Comparison of ENCODE assay signal across 8 mouse cellular contexts in the genomic region with DNA sequence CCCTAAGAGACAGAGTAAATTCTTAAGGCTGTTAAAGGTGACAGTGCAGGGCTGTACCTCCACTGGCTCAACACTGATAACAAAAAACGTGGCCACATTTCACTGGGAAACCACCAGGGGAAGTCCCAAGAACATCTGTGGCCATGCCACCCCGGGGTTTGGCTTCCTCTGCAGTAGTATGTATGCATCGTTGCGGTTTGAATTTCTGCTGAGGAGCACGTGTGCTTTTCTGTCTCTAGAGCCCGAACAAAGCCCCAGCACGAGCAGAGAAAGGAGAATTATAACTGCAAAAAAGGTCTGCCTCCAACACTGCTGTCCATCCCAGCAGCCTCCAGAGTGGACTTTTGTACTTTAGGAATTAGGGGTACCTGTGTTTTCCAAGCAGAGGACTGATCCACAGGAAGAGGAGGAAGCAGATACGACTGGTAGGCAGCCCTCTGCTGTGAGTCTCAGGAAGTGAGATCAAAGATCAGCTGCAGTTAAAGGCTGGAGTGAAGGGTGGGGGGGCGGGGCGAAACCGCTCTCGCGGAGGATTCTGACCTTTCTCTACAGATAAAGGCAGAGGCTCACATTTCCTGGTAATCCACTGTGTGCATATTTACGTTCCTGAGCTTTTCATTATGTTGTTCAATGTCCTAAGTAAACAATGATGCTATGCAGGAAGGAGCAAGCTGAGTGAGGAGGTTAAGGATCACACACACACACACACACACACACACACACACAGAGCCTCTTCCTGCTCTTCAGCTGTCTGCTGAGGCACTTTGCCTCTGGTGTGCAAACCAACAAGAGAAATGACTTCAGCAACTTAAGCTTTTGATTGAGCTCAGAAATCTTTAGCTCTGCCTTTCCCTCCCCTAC.
A peak's percentile ranks its signal among the peaks of the same experiment; 100 is the strongest.
DNase-seq lines count a peak whose midpoint lies in the region; ATAC-seq and TF ChIP-seq lines count a peak whose summit lies in the region.

No protein-coding gene starts in this region.

- H3K4me3 ChIP-seq in forebrain, postnatal 0 days (ENCODE audit: low read depth, low read length): peak overlapping the region; percentile 18
- H3K4me3 ChIP-seq in hindbrain, postnatal 0 days (ENCODE audit: low read length): no peak overlapping the region
- H3K4me3 ChIP-seq in liver, embryonic 12.5 days: peak overlapping the region; percentile 51

- 0 out of 2 replicates have a peak overlapping the region, but pooled peaks have one; percentile 22 for H3K9ac ChIP-seq in forebrain, postnatal 0 days
- no peak overlapping the region for H3K9ac ChIP-seq in hindbrain, postnatal 0 days (replicated peaks; ENCODE audit: low read length)
- peak overlapping the region; percentile 55 for H3K9ac ChIP-seq in liver, embryonic 12.5 days

- H3K4me2 ChIP-seq in forebrain, postnatal 0 days (ENCODE audit: low read depth): peak overlapping the region; percentile 33
- peak overlapping the region; percentile 48 for H3K4me2 ChIP-seq in hindbrain, postnatal 0 days (ENCODE audit: low read depth, low read length)
- H3K4me2 ChIP-seq in liver, embryonic 12.5 days: peak overlapping the region; percentile 73

- peak; percentile 90 for ATAC-seq in forebrain, postnatal 0 days
- peak; percentile 83 for ATAC-seq in hindbrain, postnatal 0 days
- peak; percentile 92 for ATAC-seq in liver, embryonic 12.5 days

- TF ChIP-seq CTCF in forebrain, postnatal 0 days (IDR thresholded peaks at IDR 0.05; ENCODE audit: low read depth): no peak
- TF ChIP-seq CTCF in hindbrain, postnatal 0 days (IDR thresholded peaks at IDR 0.05; ENCODE audit: low read depth): no peak

- no peaks in the 10 kb centered on the region for H3K4me1 ChIP-seq in forebrain, postnatal 0 days (ENCODE audit: insufficient read depth)
- H3K4me1 ChIP-seq in hindbrain, postnatal 0 days (ENCODE audit: insufficient read depth, low read length): peaks cover 8% of the 10 kb centered on the region
- peaks cover 26% of the 10 kb centered on the region for H3K4me1 ChIP-seq in liver, embryonic 12.5 days

- WGBS in forebrain, postnatal 0 days: 16% methylated on average over 14 of the region's 14 CpGs
- 13% methylated on average over 14 of the region's 14 CpGs for WGBS in hindbrain, postnatal 0 days
- 2% methylated on average over 14 of the region's 14 CpGs for WGBS in liver, embryonic 12.5 days (ENCODE audit: insufficient replicate concordance)

- H3K27ac ChIP-seq in forebrain, postnatal 0 days (ENCODE audit: low read depth, low read length): no peak overlapping the region
- H3K27ac ChIP-seq in hindbrain, postnatal 0 days: no peak overlapping the region
- peak overlapping the region; percentile 77 for H3K27ac ChIP-seq in liver, embryonic 12.5 days

- H3K27me3 ChIP-seq in forebrain, postnatal 0 days (ENCODE audit: insufficient read depth, low read length): no peaks in the 10 kb centered on the region
- no peaks in the 10 kb centered on the region for H3K27me3 ChIP-seq in hindbrain, postnatal 0 days (ENCODE audit: insufficient read depth, low read length)
- no peaks in the 10 kb centered on the region for H3K27me3 ChIP-seq in liver, embryonic 12.5 days (replicated peaks)

- DNase-seq in layer of hippocampus, adult 11-12 months (ENCODE audit: low spot score): peak; percentile 4
- no peak for DNase-seq in layer of hippocampus, postnatal 25 days (ENCODE audit: extremely low spot score in 1 of 2, low spot score in 1 of 2)
- DNase-seq in adrenal gland, postnatal 25 days: peak; percentile 6
- DNase-seq in forebrain, postnatal 0 days: peak; percentile 40
- DNase-seq in hindbrain, postnatal 0 days (ENCODE audit: low spot score): peak; percentile 49
- peak; percentile 46 to 68 for DNase-seq in monocyte, adult 2 months (ENCODE audit: low read depth in 1 of 2, low spot score in 2 of 2)
- peak; percentile 73 to 85 for DNase-seq in thymus, adult 18-20 months

- no peaks in the 10 kb centered on the region for H3K36me3 ChIP-seq in forebrain, postnatal 0 days (ENCODE audit: insufficient read depth)
- H3K36me3 ChIP-seq in hindbrain, postnatal 0 days (ENCODE audit: insufficient read depth, low read length): no peaks in the 10 kb centered on the region
- no peaks in the 10 kb centered on the region for H3K36me3 ChIP-seq in liver, embryonic 12.5 days

- no peaks in the 10 kb centered on the region for H3K9me3 ChIP-seq in forebrain, postnatal 0 days (ENCODE audit: low read length)
- no peaks in the 10 kb centered on the region for H3K9me3 ChIP-seq in hindbrain, postnatal 0 days (ENCODE audit: low read length)
- H3K9me3 ChIP-seq in liver, embryonic 12.5 days (replicated peaks): no peaks in the 10 kb centered on the region

Comparison
In these comparisons a context has a peak if more than half of its experiments do, and no peak if none do; other contexts are left out.
1. DNase-seq: peak in layer of hippocampus, adult 11-12 months (single experiment), adrenal gland, postnatal 25 days (single experiment), forebrain, postnatal 0 days (single experiment), hindbrain, postnatal 0 days (single experiment), monocyte, adult 2 months (2 of 2) and thymus, adult 18-20 months (2 of 2); none in layer of hippocampus, postnatal 25 days (0 of 2).
2. Peak in every context shown above with its lines, with median percentiles within 50 percentile points of each other: ATAC-seq and H3K4me2 ChIP-seq.